Mouse (Mus musculus): ENCODE results near the gene Gnaz. TPM values are rescaled to one million over a fixed set of nuclear protein-coding genes. Genes with fewer than 3 reads are reported as not detected.

Gnaz gene
- polyA plus RNA-seq, 1 experiment from 2014 or later = 66.8 TPM

GRCm38 (mm10) chr10:74981159-74981558 lies 14.2 kb downstream of the Gnaz start:
- DNase-seq (ENCODE audit: low spot score) = no peak
- Histone ChIP-seq H3K27ac (no peak overlapping the region), H3K4me3 (replicated peaks; ENCODE audit: low read length) (no peak overlapping the region), H3K9me3 (ENCODE audit: control insufficient read depth, low read length) (no peaks in the 10 kb centered on the region), H3K4me1 (replicated peaks; ENCODE audit: control insufficient read depth, insufficient read depth, low read length) (peaks cover 7% of the 10 kb centered on the region; the same call in 1 of the 2 replicates), H3K4me2 (replicated peaks) (no peak overlapping the region), H3K9ac (no peak overlapping the region), H3K36me3 (replicated peaks; ENCODE audit: control insufficient read depth, insufficient read depth) (no peaks in the 10 kb centered on the region; the same call in none of the 2 replicates), H3K27me3 (ENCODE audit: control insufficient read depth, insufficient read depth, low read length) (no peaks in the 10 kb centered on the region)
- 94% methylated on average over 12 of the region's 12 CpGs for WGBS
- ATAC-seq (ENCODE audit: low FRiP score) = no peak

GRCm38 (mm10) chr10:74983176-74983575 lies 16.2 kb downstream of the Gnaz start:
- DNase-seq (ENCODE audit: low spot score) = no peak
- ATAC-seq (ENCODE audit: low FRiP score) = no peak
- WGBS = 69% methylated on average over 8 of the region's 8 CpGs
- Histone ChIP-seq H3K27me3 (ENCODE audit: control insufficient read depth, insufficient read depth, low read length) (no peaks in the 10 kb centered on the region), H3K4me3 (replicated peaks; ENCODE audit: low read length) (no peak overlapping the region), H3K4me1 (replicated peaks; ENCODE audit: control insufficient read depth, insufficient read depth, low read length) (peaks cover 7% of the 10 kb centered on the region; the same call in 1 of the 2 replicates), H3K9ac (no peak overlapping the region), H3K9me3 (ENCODE audit: control insufficient read depth, low read length) (no peaks in the 10 kb centered on the region), H3K4me2 (replicated peaks) (no peak overlapping the region), H3K36me3 (replicated peaks; ENCODE audit: control insufficient read depth, insufficient read depth) (peaks cover 5% of the 10 kb centered on the region), H3K27ac (no peak overlapping the region)

DNA sequence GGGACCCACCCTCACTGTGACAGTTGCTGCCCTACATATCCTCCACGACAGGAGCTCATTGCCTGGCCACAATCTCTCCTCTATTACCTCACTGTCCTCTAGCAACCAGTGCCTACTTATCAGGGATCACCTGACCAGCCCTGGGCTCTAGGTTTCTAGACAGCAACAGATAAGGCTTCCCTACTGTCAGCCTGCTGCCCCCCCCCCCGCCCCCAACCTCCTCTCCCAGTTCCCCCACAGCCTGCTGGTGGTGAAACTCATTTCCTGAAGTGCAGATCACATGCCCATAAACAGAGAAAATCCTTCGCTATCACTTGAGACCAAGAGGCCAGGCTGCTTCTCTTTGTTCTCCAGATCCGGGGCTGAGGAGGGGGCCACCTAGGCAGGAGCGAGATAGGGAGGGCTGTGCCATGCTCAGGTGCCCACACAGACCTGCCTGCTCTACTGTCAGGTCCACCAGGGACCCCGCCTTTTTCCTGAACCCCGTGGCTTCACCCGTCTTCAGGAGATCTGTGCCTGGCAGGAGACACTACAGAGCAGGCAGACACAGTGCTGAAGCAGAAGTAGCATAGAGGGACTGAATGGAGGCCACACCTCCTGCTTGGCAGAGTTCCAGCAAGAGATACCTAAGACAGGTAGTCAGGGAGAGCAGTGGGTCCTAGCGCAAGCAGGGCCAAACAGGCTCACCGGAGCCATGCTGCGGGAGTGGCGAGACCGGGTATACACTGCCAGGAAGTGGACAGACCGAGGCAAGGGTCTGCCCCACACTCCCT lies 20.9 kb downstream of the Gnaz start:
- H3K36me3 ChIP-seq (replicated peaks; ENCODE audit: control insufficient read depth, insufficient read depth) = peaks cover 23% of the 10 kb centered on the region
- no peak for DNase-seq (ENCODE audit: low spot score)
- H3K27ac ChIP-seq = no peak overlapping the region
- 0 out of 2 replicates have a peak, but pooled peaks have one; percentile 5 for ATAC-seq (ENCODE audit: low FRiP score)
- no peak overlapping the region for H3K4me3 ChIP-seq (replicated peaks; ENCODE audit: low read length)
- 81% methylated on average over 14 of the region's 14 CpGs for WGBS
- no peaks in the 10 kb centered on the region for H3K9me3 ChIP-seq (ENCODE audit: control insufficient read depth, low read length)
- H3K4me2 ChIP-seq (replicated peaks) = no peak overlapping the region
- H3K4me1 ChIP-seq (replicated peaks; ENCODE audit: control insufficient read depth, insufficient read depth, low read length) = no peaks in the 10 kb centered on the region; the same call in 1 of the 2 replicates
- no peak overlapping the region for H3K9ac ChIP-seq
- no peaks in the 10 kb centered on the region for H3K27me3 ChIP-seq (ENCODE audit: control insufficient read depth, insufficient read depth, low read length)

DNA sequence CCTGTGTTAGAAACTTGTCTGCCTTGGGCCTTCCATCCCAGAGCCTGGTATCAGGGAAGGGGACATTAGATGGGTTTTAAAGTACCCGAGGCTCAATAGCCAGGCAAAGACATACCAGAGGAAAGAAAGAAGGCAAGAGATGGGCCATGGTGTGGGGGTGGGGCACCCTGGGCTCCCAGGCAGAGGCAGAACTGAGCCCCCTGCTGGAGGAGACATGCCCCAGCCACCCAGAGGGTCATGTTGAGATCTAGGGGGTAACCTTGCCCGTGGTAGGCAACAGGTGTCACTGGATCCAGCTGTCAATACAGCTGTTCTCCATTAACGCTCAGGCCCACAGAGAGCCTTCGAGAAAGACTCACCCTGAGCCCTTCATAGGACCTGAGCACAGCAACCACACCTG lies 22.8 kb downstream of the Gnaz start:
- DNase-seq (ENCODE audit: low spot score) = no peak
- no peak overlapping the region for H3K4me2 ChIP-seq (replicated peaks)
- no peak for ATAC-seq (ENCODE audit: low FRiP score)
- no peak overlapping the region for H3K9ac ChIP-seq
- no peaks in the 10 kb centered on the region for H3K9me3 ChIP-seq (ENCODE audit: control insufficient read depth, low read length)
- 96% methylated on average over 4 of the region's 4 CpGs for WGBS
- H3K27me3 ChIP-seq (ENCODE audit: control insufficient read depth, insufficient read depth, low read length) = no peaks in the 10 kb centered on the region
- peaks cover 30% of the 10 kb centered on the region for H3K36me3 ChIP-seq (replicated peaks; ENCODE audit: control insufficient read depth, insufficient read depth)
- peaks cover 13% of the 10 kb centered on the region for H3K4me1 ChIP-seq (replicated peaks; ENCODE audit: control insufficient read depth, insufficient read depth, low read length)
- H3K4me3 ChIP-seq (replicated peaks; ENCODE audit: low read length) = no peak overlapping the region
- H3K27ac ChIP-seq = no peak overlapping the region

GRCm38 (mm10) chr10:74990584-74991322 lies 23.8 kb downstream of the Gnaz start:
- H3K9me3 ChIP-seq (ENCODE audit: control insufficient read depth, low read length) = no peaks in the 10 kb centered on the region
- no peaks in the 10 kb centered on the region for H3K27me3 ChIP-seq (ENCODE audit: control insufficient read depth, insufficient read depth, low read length)
- 39% methylated on average over 26 of the region's 26 CpGs for WGBS
- peaks cover 22% of the 10 kb centered on the region for H3K4me1 ChIP-seq (replicated peaks; ENCODE audit: control insufficient read depth, insufficient read depth, low read length)
- H3K27ac ChIP-seq = no peak overlapping the region
- no peak overlapping the region for H3K4me2 ChIP-seq (replicated peaks)
- H3K36me3 ChIP-seq (replicated peaks; ENCODE audit: control insufficient read depth, insufficient read depth) = peaks cover 30% of the 10 kb centered on the region
- peak overlapping the region; percentile 17; the same call in 1 of the 2 replicates for H3K9ac ChIP-seq
- no peak for DNase-seq (ENCODE audit: low spot score)
- H3K4me3 ChIP-seq (replicated peaks; ENCODE audit: low read length) = no peak overlapping the region
- no peak for ATAC-seq (ENCODE audit: low FRiP score)

DNA sequence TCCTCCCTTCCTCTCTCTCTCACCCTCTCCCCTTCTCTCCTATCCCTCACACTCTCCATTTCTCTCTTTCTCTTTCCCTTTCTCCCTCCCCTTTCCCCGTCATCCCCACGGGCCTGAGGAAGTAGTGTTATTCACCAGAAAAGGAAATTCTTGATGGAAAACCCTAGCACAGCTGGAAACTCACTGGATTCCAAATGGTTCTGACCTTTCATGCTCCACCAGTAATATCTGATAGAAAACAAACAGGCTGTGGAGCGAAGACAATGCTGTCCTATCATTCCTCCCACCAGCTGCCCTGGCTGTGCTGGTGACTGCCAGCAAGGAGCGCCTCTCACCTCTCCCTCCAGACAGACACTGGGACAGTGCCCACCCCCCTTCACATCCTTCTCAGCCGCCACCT lies 27.9 kb downstream of the Gnaz start:
- peak; percentile 14; the same call in 1 of the 2 replicates for ATAC-seq (ENCODE audit: low FRiP score)
- 8% methylated on average over 5 of the region's 5 CpGs for WGBS

DNA sequence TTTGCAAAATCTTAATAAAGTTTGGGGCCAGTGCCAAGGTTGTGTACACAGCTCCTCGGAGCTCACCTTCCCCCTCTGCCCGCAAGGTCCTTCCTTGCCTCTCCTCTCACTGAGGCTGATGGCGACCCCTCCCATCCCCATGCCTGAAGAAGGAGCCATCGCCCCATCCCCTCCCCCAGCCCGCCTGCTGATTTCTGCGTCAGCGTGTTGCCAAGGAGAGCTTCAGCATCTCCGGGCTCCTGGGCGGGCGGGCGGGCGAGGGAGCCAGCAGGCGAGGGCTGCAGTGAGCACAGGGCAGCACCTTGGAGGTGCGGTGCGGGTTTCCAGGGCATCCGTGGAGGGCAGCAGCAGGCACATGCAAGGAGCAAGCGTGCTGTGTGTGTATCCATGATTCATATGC lies 28.4 kb downstream of the Gnaz start:
- Histone ChIP-seq H3K9me3 (ENCODE audit: control insufficient read depth, low read length) (no peaks in the 10 kb centered on the region), H3K4me2 (replicated peaks) (peak overlapping the region; percentile 49), H3K27me3 (ENCODE audit: control insufficient read depth, insufficient read depth, low read length) (no peaks in the 10 kb centered on the region), H3K36me3 (replicated peaks; ENCODE audit: control insufficient read depth, insufficient read depth) (peaks cover 25% of the 10 kb centered on the region), H3K4me1 (replicated peaks; ENCODE audit: control insufficient read depth, insufficient read depth, low read length) (peaks cover 38% of the 10 kb centered on the region), H3K4me3 (replicated peaks; ENCODE audit: low read length) (no peak overlapping the region; the same call in 1 of the 2 replicates), H3K9ac (peak overlapping the region; percentile 47), H3K27ac (peak overlapping the region; percentile 63)
- ATAC-seq (ENCODE audit: low FRiP score) (peak; percentile 39), DNase-seq (ENCODE audit: low spot score) (peak; percentile 50)
- 3% methylated on average over 12 of the region's 17 CpGs for WGBS

More for the DNA sequence above, 27.9 kb downstream of the Gnaz start:
- H3K27me3 ChIP-seq (ENCODE audit: control insufficient read depth, insufficient read depth, low read length) = no peaks in the 10 kb centered on the region
- DNase-seq (ENCODE audit: low spot score) = no peak
- H3K4me3 ChIP-seq (replicated peaks; ENCODE audit: low read length) = no peak overlapping the region
- peaks cover 37% of the 10 kb centered on the region for H3K4me1 ChIP-seq (replicated peaks; ENCODE audit: control insufficient read depth, insufficient read depth, low read length)
- H3K36me3 ChIP-seq (replicated peaks; ENCODE audit: control insufficient read depth, insufficient read depth) = peaks cover 25% of the 10 kb centered on the region
- no peaks in the 10 kb centered on the region for H3K9me3 ChIP-seq (ENCODE audit: control insufficient read depth, low read length)
- peak overlapping the region; percentile 61; the same call in 1 of the 2 replicates for H3K27ac ChIP-seq
- no peak overlapping the region for H3K9ac ChIP-seq
- H3K4me2 ChIP-seq (replicated peaks) = peak overlapping the region; percentile 49; the same call in 1 of the 2 replicates

DNA sequence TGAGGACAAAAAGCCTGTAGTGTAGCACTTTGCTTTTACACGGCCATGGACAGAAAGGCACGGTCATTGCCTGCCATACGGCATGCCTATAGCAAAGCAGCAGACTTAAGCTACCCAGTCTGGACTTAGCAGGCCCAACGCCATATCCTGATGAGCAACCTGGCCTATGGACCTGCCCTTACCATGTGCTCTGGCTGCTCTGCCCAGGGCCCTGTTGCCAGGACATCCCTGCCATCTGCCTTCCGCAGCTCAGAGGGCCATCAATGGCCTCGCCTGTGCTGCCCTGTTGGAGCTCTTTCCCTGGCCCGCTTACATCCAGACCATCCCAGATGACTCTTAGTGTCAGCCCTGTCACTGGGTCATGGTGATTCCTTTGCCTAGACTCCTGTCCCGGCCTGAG lies 34.4 kb downstream of the Gnaz start:
- no peak for DNase-seq (ENCODE audit: low spot score)
- H3K9me3 ChIP-seq (ENCODE audit: control insufficient read depth, low read length) = no peaks in the 10 kb centered on the region
- no peak overlapping the region for H3K9ac ChIP-seq
- no peak for ATAC-seq (ENCODE audit: low FRiP score)
- WGBS = 93% methylated on average over 8 of the region's 8 CpGs
- no peak overlapping the region for H3K27ac ChIP-seq
- H3K27me3 ChIP-seq (ENCODE audit: control insufficient read depth, insufficient read depth, low read length) = no peaks in the 10 kb centered on the region
- no peak overlapping the region for H3K4me3 ChIP-seq (replicated peaks; ENCODE audit: low read length)
- no peak overlapping the region for H3K4me2 ChIP-seq (replicated peaks)
- H3K36me3 ChIP-seq (replicated peaks; ENCODE audit: control insufficient read depth, insufficient read depth) = no peaks in the 10 kb centered on the region; the same call in 1 of the 2 replicates
- H3K4me1 ChIP-seq (replicated peaks; ENCODE audit: control insufficient read depth, insufficient read depth, low read length) = peaks cover 13% of the 10 kb centered on the region

GRCm38 (mm10) chr10:75004067-75004466 lies 37.1 kb downstream of the Gnaz start:
- peaks cover 27% of the 10 kb centered on the region for H3K4me1 ChIP-seq (replicated peaks; ENCODE audit: control insufficient read depth, insufficient read depth, low read length)
- DNase-seq (ENCODE audit: low spot score) = no peak
- H3K4me2 ChIP-seq (replicated peaks) = no peak overlapping the region
- no peak overlapping the region for H3K9ac ChIP-seq
- 90% methylated on average over 3 of the region's 3 CpGs for whole genome bisulfite sequencing
- ATAC-seq (ENCODE audit: low FRiP score) = no peak
- H3K4me3 ChIP-seq (replicated peaks; ENCODE audit: low read length) = no peak overlapping the region
- H3K27ac ChIP-seq = no peak overlapping the region
- no peaks in the 10 kb centered on the region for H3K27me3 ChIP-seq (ENCODE audit: control insufficient read depth, insufficient read depth, low read length)
- H3K36me3 ChIP-seq (replicated peaks; ENCODE audit: control insufficient read depth, insufficient read depth) = no peaks in the 10 kb centered on the region
- no peaks in the 10 kb centered on the region for H3K9me3 ChIP-seq (ENCODE audit: control insufficient read depth, low read length)
